Mouse (Mus musculus): Measurements from ENCODE around the gene Bcl3. TPM values are rescaled to one million over a fixed set of nuclear protein-coding genes. Genes with fewer than 3 reads are reported as not detected.

Gene Bcl3
- total RNA-seq, 1 experiment from 2014 or later = 16.6 TPM

Other genes with a start within 250 kb of the Bcl3 start
- gene Zfp296, start 245.5 kb downstream of the Bcl3 start, total RNA-seq (2017) = 4.2 to 8.9 TPM (median 5.1 TPM) in 3 replicates
- 52.9 to 68.5 TPM (median 62.3 TPM) in 3 replicates for gene Gemin7, start 245.2 kb downstream of the Bcl3 start, total RNA-seq (2017)
- gene Clasrp, start 218.3 kb downstream of the Bcl3 start, total RNA-seq (2017) = 43.4 to 59.5 TPM (median 53.5 TPM) in 3 replicates
- 26.3 to 29.9 TPM (median 27.3 TPM) in 3 replicates for gene Relb, start 193.3 kb downstream of the Bcl3 start, total RNA-seq (2017)
- 42.6 to 53.9 TPM (median 51.1 TPM) in 3 replicates for gene Clptm1, start 157.7 kb downstream of the Bcl3 start, total RNA-seq (2017)
- gene Apoc2, start 144.8 kb downstream of the Bcl3 start, total RNA-seq (2017) = 221 to 583 TPM (median 515 TPM) in 3 replicates
- not detected in 3 replicates for gene Gm44805, start 141.3 kb downstream of the Bcl3 start, total RNA-seq (2017)
- gene Apoc4, start 141.3 kb downstream of the Bcl3 start, total RNA-seq (2017) = 0.48 TPM in 1 of 3 replicates, not detected in the others
- gene Apoc1, start 130.1 kb downstream of the Bcl3 start, total RNA-seq (2017) = 10.9 to 16.5 TPM (median 12.4 TPM) in 3 replicates
- gene Apoe, start 123.6 kb downstream of the Bcl3 start, total RNA-seq (2017) = 4,026 to 6,646 TPM (median 6,582 TPM) in 3 replicates
- gene Tomm40, start 107.3 kb downstream of the Bcl3 start, total RNA-seq (2017) = 19.6 to 24.2 TPM (median 23.8 TPM) in 3 replicates
- gene Nectin2, start 72.3 kb downstream of the Bcl3 start, total RNA-seq (2017) = not detected in 3 replicates
- not detected in 3 replicates for gene Bcam, start 51.8 kb downstream of the Bcl3 start, total RNA-seq (2017)
- gene Cblc, start 26.0 kb downstream of the Bcl3 start, total RNA-seq (2017) = not detected in 3 replicates
- not detected in 3 replicates for gene Gm19345, start 29.2 kb upstream of the Bcl3 start, total RNA-seq (2017)
- gene Ceacam16, start 38.5 kb upstream of the Bcl3 start, total RNA-seq (2017) = 0.39 TPM in 1 of 3 replicates, not detected in the others
- 0.38 to 1.2 TPM (median 0.75 TPM) in 3 replicates for gene Ceacam19, start 65.2 kb upstream of the Bcl3 start, total RNA-seq (2017)
- gene Pvr, start 98.4 kb upstream of the Bcl3 start, total RNA-seq (2017) = 8.2 to 13.6 TPM (median 12.2 TPM) in 3 replicates
- 0.75 TPM in 1 of 3 replicates, not detected in the others for gene Igsf23, start 128.0 kb upstream of the Bcl3 start, total RNA-seq (2017)
- gene Ceacam20, start 142.6 kb upstream of the Bcl3 start, total RNA-seq (2017) = not detected in 3 replicates
- not detected in 3 replicates for gene Nlrp9b, start 168.7 kb upstream of the Bcl3 start, total RNA-seq (2017)